ENCODE assay signal across 8 mouse cellular contexts in the genomic region with DNA sequence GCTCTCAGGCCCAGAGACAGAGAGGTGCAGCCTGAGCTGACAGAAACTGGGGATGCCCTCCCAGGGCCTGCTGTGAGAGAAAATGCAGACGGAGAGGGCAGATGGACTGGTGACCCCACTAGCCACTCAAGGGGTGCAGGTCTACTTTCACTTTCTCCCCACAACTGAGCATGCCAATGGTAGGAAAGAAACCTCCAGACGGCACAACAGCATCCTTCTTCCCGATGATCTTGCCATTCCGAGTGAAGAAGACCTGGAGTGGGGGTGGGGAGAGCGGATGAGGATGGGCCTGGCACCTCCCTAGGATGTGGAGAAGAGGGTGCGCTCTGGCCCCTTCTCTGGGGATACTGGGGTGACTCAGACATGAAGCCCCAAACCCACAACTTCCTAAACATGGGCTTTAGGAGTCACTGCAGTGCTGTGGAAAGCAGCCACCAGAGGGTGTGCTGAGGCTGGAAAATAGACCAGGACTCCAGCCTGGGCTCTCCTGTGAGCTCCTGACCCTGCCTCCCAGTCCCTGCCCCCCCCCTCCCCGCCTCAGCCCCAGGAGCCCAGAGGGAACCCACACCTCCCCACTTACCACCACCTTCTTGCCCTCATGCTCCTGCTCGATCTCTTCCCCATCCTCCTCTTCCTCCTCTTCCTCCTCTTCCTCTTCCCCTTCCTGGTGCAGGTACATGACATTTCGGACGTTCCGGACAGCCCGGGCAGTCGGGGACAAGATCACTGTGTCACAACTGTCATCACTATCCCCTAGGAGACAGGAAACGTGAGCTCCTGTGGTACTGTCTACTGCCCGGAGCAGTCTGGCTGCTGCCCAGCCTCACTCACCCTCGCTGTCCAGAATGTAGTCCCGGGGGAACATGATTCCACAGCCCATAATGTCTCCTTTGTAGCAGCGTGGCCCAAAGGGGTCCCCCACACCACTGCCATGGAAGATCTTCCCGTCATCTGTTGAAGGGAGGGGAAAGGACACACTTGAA. TPM values are rescaled to one million over a fixed set of nuclear protein-coding genes. Genes with fewer than 3 reads are reported as not detected.
A peak's percentile ranks its signal among the peaks of the same experiment; 100 is the strongest.
DNase-seq lines count a peak whose midpoint lies in the region; ATAC-seq lines count a peak whose summit lies in the region.

No protein-coding gene starts in this region.

- peak; percentile 41; the same call in 1 of the 2 replicates for ATAC-seq in embryonic facial prominence, embryonic 14.5 days (ENCODE audit: low read depth)
- no peak for ATAC-seq in erythroid progenitor cell, adult 5-6 weeks (replicated peaks; ENCODE audit: low FRiP score, poor library complexity, severe bottlenecking)

- no peak overlapping the region for H3K9ac ChIP-seq in embryonic facial prominence, embryonic 14.5 days (ENCODE audit: low read depth, low read length)

- H3K4me1 ChIP-seq in embryonic facial prominence, embryonic 14.5 days (ENCODE audit: control insufficient read depth, insufficient read depth, low read length): 0 out of 2 replicates have a peak, but pooled peaks cover 6% of the 10 kb centered on the region

- no peaks in the 10 kb centered on the region for H3K27me3 ChIP-seq in embryonic facial prominence, embryonic 14.5 days (replicated peaks; ENCODE audit: control insufficient read depth, insufficient read depth, low read length)

- no peaks in the 10 kb centered on the region for H3K9me3 ChIP-seq in embryonic facial prominence, embryonic 14.5 days (ENCODE audit: control insufficient read depth, low read length)

- H3K4me2 ChIP-seq in embryonic facial prominence, embryonic 14.5 days (ENCODE audit: low read depth, low read length): no peak overlapping the region

- peaks cover 88% of the 10 kb centered on the region for H3K36me3 ChIP-seq in embryonic facial prominence, embryonic 14.5 days (ENCODE audit: control insufficient read depth, insufficient read depth, low read length)

- peak overlapping the region; percentile 68 for H3K27ac ChIP-seq in embryonic facial prominence, embryonic 14.5 days (replicated peaks; ENCODE audit: low read depth, low read length)

- peak; percentile 44 for DNase-seq in cerebellum, adult 9-10 months
- DNase-seq in cerebellum, adult 11 months: no peak
- DNase-seq in 3T3-L1 (ENCODE audit: low read depth, low spot score): peak; percentile 80
- DNase-seq in embryonic facial prominence, embryonic 14.5 days (ENCODE audit: low spot score): peak; percentile 55
- peak; percentile 71 for DNase-seq in kidney, postnatal 14 days
- DNase-seq in right cerebral cortex, postnatal 25 days: no peak
- DNase-seq in layer of hippocampus, postnatal 14 days (ENCODE audit: low spot score in 2 of 2): no peak

- H3K4me3 ChIP-seq in embryonic facial prominence, embryonic 14.5 days (ENCODE audit: low read depth, low read length): no peak overlapping the region

- WGBS in embryonic facial prominence, embryonic 14.5 days: 53% methylated on average over 19 of the region's 19 CpGs

RNA-seq across cellular contexts. Expression of a gene that starts 17.5 kb away (rescaled TPM):
- polyA plus RNA-seq in embryonic facial prominence, embryonic 14.5 days (2014; fragmentation: Nextera tagmentation; extraction: Ambion mirVana): 45.9 and 56.4 TPM in 2 replicates
- total RNA-seq in erythroid progenitor cell, adult 5-6 weeks (2015; ENCODE audit: low replicate concordance): 0.36 TPM in 1 of 2 replicates, not detected in the other
- total RNA-seq in erythroid progenitor cell, adult 5-6 weeks (2017; ENCODE audit: low replicate concordance): not detected in 2 replicates
- total RNA-seq in layer of hippocampus, postnatal 14 days (2021): 10 to 100 TPM; 10.0 to 15.8 TPM

RNA-seq across cellular contexts. Expression of a gene that starts 18.3 kb away (rescaled TPM):
- polyA plus RNA-seq in embryonic facial prominence, embryonic 14.5 days (2014; fragmentation: Nextera tagmentation; extraction: Ambion mirVana): 19.2 TPM in 2 replicates
- 2.5 and 5.4 TPM in 2 replicates for total RNA-seq in erythroid progenitor cell, adult 5-6 weeks (2015; ENCODE audit: low replicate concordance)
- 2.3 and 16.0 TPM in 2 replicates for total RNA-seq in erythroid progenitor cell, adult 5-6 weeks (2017; ENCODE audit: low replicate concordance)
- 100 to 1,000 TPM; 163 to 164 TPM for total RNA-seq in layer of hippocampus, postnatal 14 days (2021)

RNA-seq across cellular contexts. Expression of a gene that starts 26.4 kb away (rescaled TPM):
- 15.0 and 20.1 TPM in 2 replicates for polyA plus RNA-seq in embryonic facial prominence, embryonic 14.5 days (2014; fragmentation: Nextera tagmentation; extraction: Ambion mirVana)
- not detected in 2 replicates for total RNA-seq in erythroid progenitor cell, adult 5-6 weeks (2015; ENCODE audit: low replicate concordance)
- total RNA-seq in erythroid progenitor cell, adult 5-6 weeks (2017; ENCODE audit: low replicate concordance): not detected in 2 replicates
- 1 to 10 TPM; 3.0 to 4.0 TPM for total RNA-seq in layer of hippocampus, postnatal 14 days (2021)

RNA-seq across cellular contexts. Expression of a gene that starts 32.6 kb away (rescaled TPM):
- polyA plus RNA-seq in embryonic facial prominence, embryonic 14.5 days (2014; fragmentation: Nextera tagmentation; extraction: Ambion mirVana): 0.17 and 0.63 TPM in 2 replicates
- total RNA-seq in erythroid progenitor cell, adult 5-6 weeks (2015; ENCODE audit: low replicate concordance): 1.1 and 5.0 TPM in 2 replicates
- 1.0 and 1.7 TPM in 2 replicates for total RNA-seq in erythroid progenitor cell, adult 5-6 weeks (2017; ENCODE audit: low replicate concordance)
- not detected for total RNA-seq in layer of hippocampus, postnatal 14 days (2021)

RNA-seq across cellular contexts. Expression of a gene that starts 44.2 kb away (rescaled TPM):
- polyA plus RNA-seq in embryonic facial prominence, embryonic 14.5 days (2014; fragmentation: Nextera tagmentation; extraction: Ambion mirVana): 123 and 141 TPM in 2 replicates
- total RNA-seq in erythroid progenitor cell, adult 5-6 weeks (2015; ENCODE audit: low replicate concordance): 34.2 and 49.9 TPM in 2 replicates
- total RNA-seq in erythroid progenitor cell, adult 5-6 weeks (2017; ENCODE audit: low replicate concordance): 89.8 and 92.8 TPM in 2 replicates
- total RNA-seq in layer of hippocampus, postnatal 14 days (2021): 100 to 1,000 TPM; 179 to 184 TPM

Comparison
In these comparisons a context has a peak if more than half of its experiments do, and no peak if none do; other contexts are left out.
1. DNase-seq: peak in cerebellum, adult 9-10 months (single experiment), 3T3-L1 (single experiment), embryonic facial prominence, embryonic 14.5 days (single experiment) and kidney, postnatal 14 days (single experiment); none in cerebellum, adult 11 months (single experiment), right cerebral cortex, postnatal 25 days (single experiment) and layer of hippocampus, postnatal 14 days (0 of 2).
2. RNA of a gene that starts 17.5 kb away (total RNA-seq): 10.0 to 15.8 TPM in layer of hippocampus, postnatal 14 days; 0.36 TPM in erythroid progenitor cell, adult 5-6 weeks; every median in the first group is over 4 times any median in the second.
3. RNA of a gene that starts 18.3 kb away (total RNA-seq): 163 to 164 TPM in layer of hippocampus, postnatal 14 days; 2.3 to 16.0 TPM in erythroid progenitor cell, adult 5-6 weeks; every median in the first group is over 4 times any median in the second.